Mouse (Mus musculus) cortical plate, adult 2 months (tissue): Measurements from ENCODE around the gene 1700028J19Rik.

Experiments
- CTCF ChIP-seq: fragments of 200-500 bp; IDR thresholded peaks from 2 replicates; pipeline ENCODE4 v1.5.1; 2011; ENCODE audit warnings: mild to moderate bottlenecking, control low read depth, low read length; ENCODE audit not compliant: insufficient read depth; ENCODE audit errors: extremely low read depth
- POLR2A ChIP-seq: fragments of 200-500 bp; IDR thresholded peaks from 2 replicates; pipeline ENCODE4 v1.6.1; 2011; ENCODE audit warnings: mild to moderate bottlenecking, low read length, control low read depth; ENCODE audit not compliant: insufficient read depth; ENCODE audit errors: extremely low read depth

- TF ChIP-seq POLR2A (no peak), CTCF (no peak)
These were observed 48.6 kb downstream of the 1700028J19Rik start, which contains the start of gene Klk1b3 for GRCm38 (mm10) chr7:44197891-44198290.
